Mouse (Mus musculus) cerebellum, adult 2 months (tissue): Measurements from ENCODE around the gene Slc12a7. TPM values are rescaled to one million over a fixed set of nuclear protein-coding genes. Genes with fewer than 3 reads are reported as not detected.

ENCODE experiments used
- DNase-seq, 2 experiments: peaks; one replicate each; pipeline ENCODE4 v3.0.0; 2021
- H3K27ac ChIP-seq: fragments of 200-500 bp; 2 replicates; pipeline ENCODE4 v1.5.1; 2012; ENCODE audit warnings: low read length, control low read depth, inconsistent platforms; ENCODE audit not compliant: insufficient read depth
- H3K27me3 ChIP-seq: fragments of 200-500 bp; 2 replicates; pipeline ENCODE4 v1.6.1; 2012; ENCODE audit warnings: inconsistent platforms, mild to moderate bottlenecking, low read length, moderate library complexity; ENCODE audit not compliant: control insufficient read depth, insufficient read depth
- H3K4me1 ChIP-seq: fragments of 200-500 bp; 2 replicates; pipeline ENCODE4 v1.6.1; 2011; ENCODE audit warnings: low read length; ENCODE audit not compliant: control insufficient read depth, insufficient read depth
- H3K4me3 ChIP-seq: fragments of 200-500 bp; replicated peaks from 2 replicates; pipeline ENCODE3; 2011; ENCODE audit warnings: mild to moderate bottlenecking, low read depth, low read length, control low read depth; ENCODE audit not compliant: insufficient read depth
- CTCF ChIP-seq: fragments of 200-500 bp; IDR thresholded peaks from 2 replicates; pipeline ENCODE4 v1.5.1; 2011; ENCODE audit warnings: low read depth, mild to moderate bottlenecking, control low read depth, low read length, moderate library complexity, borderline replicate concordance; ENCODE audit not compliant: insufficient read depth
- POLR2A ChIP-seq: fragments of 200-500 bp; IDR thresholded peaks from 2 replicates; pipeline ENCODE4 v1.6.1; 2011; ENCODE audit warnings: low read length, control low read depth, borderline replicate concordance; ENCODE audit not compliant: insufficient read depth
- WGBS: fragments of 180-500 bp; shearing (Covaris S2); methylation state at CpG from one replicate; pipeline ENCODE4 v1.1.7; 2018; 5-methylcytosine and 5-hydroxymethylcytosine counted together
- polyA plus RNA-seq: library from polyadenylated mRNA; depleted of rRNA; stranded (reverse); fragments of >200 nt; gene quantifications from 2 replicates; pipeline ENCODE4 v1.2.3, GENCODE M21; 2012; rRNA removed

Gene Slc12a7
- polyA plus RNA-seq, 1 experiment: 3.5 TPM

GRCm38 (mm10) chr13:73847465-73847836 lies 114.6 kb downstream of the Slc12a7 start, which contains the start of gene Nkd2:
Nkd2 (minus strand) TSS chr13:73847631.
- Histone ChIP-seq H3K27ac (no peak within 1 kb of the TSS), H3K4me1 (no peaks in the 10 kb centered on the region; the same call in 1 of the 2 replicates), H3K4me3 (peak within 1 kb of the TSS; percentile 10), H3K27me3 (peaks cover 2% of the 10 kb centered on the region; the same call in 1 of the 2 replicates)
- DNase-seq: peak; percentile 28 to 35
- WGBS: under 1% methylated on average over 37 of the region's 38 CpGs
- TF ChIP-seq CTCF (peak; percentile 20; the same call in 1 of the 2 replicates), POLR2A (no peak)

Other genes starting within 250 kb of the Slc12a7 start
- gene Slc6a3, start 196.3 kb upstream of the Slc12a7 start, polyA plus RNA-seq: 0.03 and 0.05 TPM in 2 replicates
- gene Clptm1l, start 129.1 kb upstream of the Slc12a7 start, polyA plus RNA-seq: 100 and 108 TPM in 2 replicates
- 1.4 TPM in 2 replicates for gene Tert, start 106.2 kb upstream of the Slc12a7 start, polyA plus RNA-seq
- gene Slc6a18, start 55.1 kb upstream of the Slc12a7 start, polyA plus RNA-seq: not detected in 2 replicates
- 0.57 and 0.77 TPM in 2 replicates for gene Slc6a19, start 28.2 kb upstream of the Slc12a7 start, polyA plus RNA-seq
- gene Nkd2, start 114.5 kb downstream of the Slc12a7 start, polyA plus RNA-seq: 2.3 and 2.4 TPM in 2 replicates
- 0.65 and 1.1 TPM in 2 replicates for gene Trip13, start 204.7 kb downstream of the Slc12a7 start, polyA plus RNA-seq
- 81.7 and 83.7 TPM in 2 replicates for gene Brd9, start 204.7 kb downstream of the Slc12a7 start, polyA plus RNA-seq
- not detected in 2 replicates for gene Zdhhc11, start 230.8 kb downstream of the Slc12a7 start, polyA plus RNA-seq